Mouse (Mus musculus) C2C12 (cell line): ENCODE data around the gene Hcar1.

Experiments
- CEBPB ChIP-seq: IDR thresholded peaks from one replicate; pipeline ENCODE4 v1.6.1; 2011; ENCODE audit warnings: low read depth, mild to moderate bottlenecking, control low read depth, moderate library complexity
- CTCF ChIP-seq: IDR thresholded peaks from one replicate; pipeline ENCODE4 v1.5.1; 2011; ENCODE audit not compliant: control insufficient read depth, insufficient read depth, insufficient read length

GRCm38 (mm10) chr5:123886365-123886764, 6.5 kb upstream of the Hcar1 start:
- TF ChIP-seq CTCF (no peak), CEBPB (no peak)
